Mouse (Mus musculus): ENCODE measurements around the gene Kcnip1. TPM values are rescaled to one million over a fixed set of nuclear protein-coding genes. Genes with fewer than 3 reads are reported as not detected.
A peak's percentile ranks its signal among the peaks of the same experiment; 100 is the strongest.

Gene Kcnip1
- total and polyA plus RNA-seq, 3 experiments: 0.04 to 0.17 TPM; not detected in 1

GRCm38 (mm10) chr11:33700725-33701124, 292.2 kb downstream of the Kcnip1 start (continued):
- TF ChIP-seq ZKSCAN1 (IDR thresholded peaks at IDR 0.05; ENCODE audit: borderline replicate concordance, low read depth, low read length) (no peak), MYC (IDR thresholded peaks at IDR 0.05; ENCODE audit: low read depth, low read length) (0 out of 2 replicates have a peak, but pooled peaks have one; percentile 48), TBP (conservative IDR thresholded peaks at IDR 0.05; ENCODE audit: low read depth, low read length) (no peak), E2F4 (IDR thresholded peaks at IDR 0.05; ENCODE audit: insufficient replicate concordance, low read depth, low read length) (no peak), JUND (conservative IDR thresholded peaks at IDR 0.05; ENCODE audit: low read depth, low read length) (no peak), MXI1 (IDR thresholded peaks at IDR 0.05; ENCODE audit: low read depth, low read length) (no peak), ELF1 (IDR thresholded peaks at IDR 0.05; ENCODE audit: low read depth, low read length) (no peak), UBTF (IDR thresholded peaks at IDR 0.05; ENCODE audit: low read depth, low read length) (no peak), CHD1 (IDR thresholded peaks at IDR 0.05; ENCODE audit: low read depth, low read length) (no peak), ZC3H11A (IDR thresholded peaks at IDR 0.05; ENCODE audit: low read depth, low read length) (no peak), SIN3A (IDR thresholded peaks at IDR 0.05; ENCODE audit: low read length) (peak; percentile 75), MAZ (IDR thresholded peaks at IDR 0.05; ENCODE audit: low read depth, low read length) (no peak)

GRCm38 (mm10) chr11:33690181-33690580, 302.8 kb downstream of the Kcnip1 start:
- Histone ChIP-seq H3K9ac (ENCODE audit: insufficient read depth, low read depth) (no peak overlapping the region), H3K79me2 (replicated peaks; ENCODE audit: control insufficient read depth, extremely low read depth, insufficient read depth, poor library complexity, severe bottlenecking) (no peaks in the 10 kb centered on the region), H3K4me1 (ENCODE audit: control insufficient read depth in 1 of 2, insufficient read depth in 2 of 2) (peaks cover 0 to 3% of the 10 kb centered on the region in 2 experiments; a peak in 1 of 4 replicates), H3K27me3 (replicated peaks) (peaks cover 26% of the 10 kb centered on the region), H3K4me3 (replicated peaks in 1 of 3; ENCODE audit: low read depth in 2 of 3, low read length in 2 of 3, poor library complexity in 1 of 3) (no peak overlapping the region), H3K4me2 (ENCODE audit: insufficient read depth, low read depth, poor library complexity, severe bottlenecking) (no peak overlapping the region), H3K27ac (ENCODE audit: insufficient read depth, low read depth) (no peak overlapping the region), H3K36me3 (replicated peaks in 1 of 2; ENCODE audit: control insufficient read depth in 1 of 2, insufficient read depth in 1 of 2, low read length in 1 of 2) (no peaks in the 10 kb centered on the region), H3K9me3 (replicated peaks; ENCODE audit: low read length) (no peaks in the 10 kb centered on the region)
- in situ Hi-C loops (cut with MboI; ENCODE audit: low pct_ligation_motif_present, low pct_unique_long_range_greater_than_20kb, low sequenced_read_pairs): no loop called here
- dilution Hi-C loops (cut with MboI; ENCODE audit: extremely low pct_ligation_motif_present, extremely low pct_unique_long_range_greater_than_20kb, low sequenced_read_pairs): no loop called here
- TF ChIP-seq MEF2A (IDR thresholded peaks at IDR 0.05; ENCODE audit: borderline replicate concordance, low read depth, low read length): no peak
- TF ChIP-seq PAX5 (IDR thresholded peaks at IDR 0.05; ENCODE audit: low read length): no peak
- no peak for TF ChIP-seq NELFE (IDR thresholded peaks at IDR 0.05; ENCODE audit: low read depth, low read length)
- TF ChIP-seq SMC3 (IDR thresholded peaks at IDR 0.05; ENCODE audit: low read depth, low read length): no peak
- TF ChIP-seq RCOR1 (conservative IDR thresholded peaks at IDR 0.05; ENCODE audit: low read depth, low read length): no peak
- TF ChIP-seq ZKSCAN1 (IDR thresholded peaks at IDR 0.05; ENCODE audit: borderline replicate concordance, low read depth, low read length): no peak
- TF ChIP-seq POLR2AphosphoS2 (IDR thresholded peaks at IDR 0.05; ENCODE audit: low read depth, low read length): no peak
- TF ChIP-seq ETS1 (conservative IDR thresholded peaks at IDR 0.05; ENCODE audit: low read depth, low read length): no peak
- no peak for TF ChIP-seq USF2 (conservative IDR thresholded peaks at IDR 0.05; ENCODE audit: low read depth, low read length)
- no peak for TF ChIP-seq USF1 (IDR thresholded peaks at IDR 0.05; ENCODE audit: low read depth, low read length)
- no peak for TF ChIP-seq SIN3A (IDR thresholded peaks at IDR 0.05; ENCODE audit: low read length)
- no peak for TF ChIP-seq TCF12 (IDR thresholded peaks at IDR 0.05; ENCODE audit: low read depth, low read length)
- DNase-seq (ENCODE audit: extremely low read depth): no peak
